Mouse (Mus musculus) Patski (cell line): ENCODE results near the gene Hs6st1. TPM values are rescaled to one million over a fixed set of nuclear protein-coding genes. Genes with fewer than 3 reads are reported as not detected.

Experiments
- ATAC-seq: fragments of 100-300 bp; one replicate; pipeline ENCODE4 v1.8.0; 2021
- CTCF ChIA-PET: fragments of 350-600 bp; sonication (Branson Sonifier 250); formaldehyde crosslinking; loops from one replicate; lab custom pipeline; 2022; ENCODE audit warnings: inconsistent platforms; lab: Charles Lee
- POLR2A ChIA-PET: fragments of 350-600 bp; sonication (Branson Sonifier 250); formaldehyde crosslinking; loops from one replicate; lab custom pipeline; 2022; ENCODE audit warnings: antibody characterized with exemption, inconsistent platforms; lab: Charles Lee
- DNase-seq: peaks from one replicate; pipeline ENCODE4 v3.0.0-alpha.2; 2011; ENCODE audit warnings: low read depth, low spot score
- H3K27me3 ChIP-seq: fragments of 371-371 bp; one replicate; pipeline ENCODE4 v1.5.1; 2021
- CTCF ChIP-seq: fragments of 100-300 bp; IDR thresholded peaks from one replicate; pipeline ENCODE4 v1.5.1; 2021
- in situ Hi-C: fragments of 300-500 bp; cut with MboI; formaldehyde crosslinking; loops from 3 replicates; pipeline ENCODE4 v1.11.1; 2018; ENCODE audit warnings: low pct_unique_long_range_greater_than_20kb, mixed read lengths
- polyA plus RNA-seq: library from polyadenylated mRNA; unstranded; gene quantifications from one replicate; pipeline ENCODE4 v1.2.3, GENCODE M21; 2021

The Hs6st1 gene
- polyA plus RNA-seq, 1 experiment from 2014 or later: 207 TPM

DNA sequence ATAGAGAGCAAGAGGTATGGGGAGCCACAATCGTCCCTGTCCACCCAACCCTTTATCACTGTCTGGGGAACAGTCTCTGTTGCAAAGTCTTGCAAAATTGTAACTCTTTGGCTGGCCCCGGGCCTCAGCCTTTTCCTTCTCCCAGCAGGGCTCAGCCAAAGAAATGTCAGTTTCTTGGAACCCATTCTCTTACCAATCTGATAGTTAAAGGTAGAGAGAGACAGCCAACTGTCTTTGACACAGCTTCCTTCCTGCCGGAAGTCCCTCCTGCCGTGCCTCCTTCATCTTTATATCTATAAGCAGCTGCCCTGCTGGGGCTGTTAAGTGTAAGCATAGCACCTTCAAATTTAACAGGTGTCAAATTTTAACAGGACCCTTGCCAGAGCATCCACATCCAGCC, 63.0 kb downstream of the Hs6st1 start:
- CTCF ChIA-PET: no interaction called here
- in situ Hi-C loops: loop anchor here (5.0 to 25.0 kb wide), 6 partner anchors 54 to 1244 kb away; no protein-coding TSS in a partner anchor
- ATAC-seq (no peak), DNase-seq (no peak)
- TF ChIP-seq CTCF: no peak
- no peaks in the 10 kb centered on the region for H3K27me3 ChIP-seq
- POLR2A ChIA-PET: interaction anchor here (1.0 to 1.3 kb wide), 2 partner anchors 42 to 50 kb away, joined by 3 read pairs; no protein-coding TSS in a partner anchor

DNA sequence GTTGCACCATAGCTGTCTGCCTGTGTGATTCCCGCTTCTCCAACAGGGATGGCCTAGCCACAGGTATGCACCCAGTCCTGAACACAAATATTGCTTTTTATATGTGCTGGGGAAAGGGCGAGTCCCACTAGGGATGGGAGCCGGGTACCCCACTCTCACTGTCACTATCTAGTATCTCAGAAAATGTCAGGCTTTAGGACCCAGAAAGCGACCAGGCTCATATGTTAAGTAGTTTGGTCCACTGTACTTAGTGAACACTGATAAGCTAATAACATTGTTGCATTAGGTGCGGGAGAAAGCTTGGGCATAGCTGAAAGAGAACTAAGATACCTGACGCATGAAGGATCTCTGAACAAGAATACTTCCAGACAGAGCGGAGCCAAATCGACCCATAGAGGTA, 63.6 kb downstream of the Hs6st1 start:
- ATAC-seq: no peak

DNA sequence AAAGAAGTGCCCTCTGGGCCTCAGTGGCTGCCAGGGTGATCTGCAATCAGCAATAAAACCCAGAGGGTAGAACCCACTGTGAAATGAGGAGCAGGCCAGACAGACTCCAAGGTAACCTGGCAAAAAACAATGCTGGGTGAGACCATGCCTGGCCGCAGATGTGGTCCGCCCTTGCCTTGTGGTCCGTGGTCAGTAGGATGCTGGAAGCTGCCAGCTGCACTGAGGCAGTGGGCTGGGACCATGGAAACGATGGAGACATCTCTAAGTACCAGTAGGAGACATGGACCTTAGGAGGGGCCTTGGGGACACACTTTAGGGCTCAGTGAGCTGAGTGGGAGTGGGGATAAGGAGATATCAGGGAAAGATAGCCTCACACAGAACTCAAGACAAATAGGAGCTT, 64.0 kb downstream of the Hs6st1 start:
- no peaks in the 10 kb centered on the region for H3K27me3 ChIP-seq
- ATAC-seq (no peak), DNase-seq (no peak)
- CTCF ChIA-PET: interaction anchor here (1.2 to 1.5 kb wide), 2 partner anchors 50 to 53 kb away, joined by 4 read pairs; no protein-coding TSS in a partner anchor
- no peak for TF ChIP-seq CTCF
- POLR2A ChIA-PET: interaction anchor here (0.5 to 1.3 kb wide), 3 partner anchors 43 to 430 kb away, joined by 3 to 6 read pairs (median 3); no protein-coding TSS in a partner anchor
- in situ Hi-C loops: loop anchor here (5.0 to 25.0 kb wide), 6 partner anchors 55 to 1245 kb away; no protein-coding TSS in a partner anchor

More for the DNA sequence above, 63.6 kb downstream of the Hs6st1 start:
- in situ Hi-C loops: loop anchor here (5.0 to 25.0 kb wide), 6 partner anchors 54 to 1244 kb away; no protein-coding TSS in a partner anchor
- POLR2A ChIA-PET: interaction anchor here (1.0 to 1.3 kb wide), 2 partner anchors 43 to 51 kb away, joined by 3 read pairs; no protein-coding TSS in a partner anchor
- CTCF ChIA-PET: interaction anchor here (1.2 to 1.5 kb wide), 2 partner anchors 50 to 52 kb away, joined by 4 read pairs; no protein-coding TSS in a partner anchor
- H3K27me3 ChIP-seq: no peaks in the 10 kb centered on the region
- no peak for DNase-seq
- no peak for TF ChIP-seq CTCF

DNA sequence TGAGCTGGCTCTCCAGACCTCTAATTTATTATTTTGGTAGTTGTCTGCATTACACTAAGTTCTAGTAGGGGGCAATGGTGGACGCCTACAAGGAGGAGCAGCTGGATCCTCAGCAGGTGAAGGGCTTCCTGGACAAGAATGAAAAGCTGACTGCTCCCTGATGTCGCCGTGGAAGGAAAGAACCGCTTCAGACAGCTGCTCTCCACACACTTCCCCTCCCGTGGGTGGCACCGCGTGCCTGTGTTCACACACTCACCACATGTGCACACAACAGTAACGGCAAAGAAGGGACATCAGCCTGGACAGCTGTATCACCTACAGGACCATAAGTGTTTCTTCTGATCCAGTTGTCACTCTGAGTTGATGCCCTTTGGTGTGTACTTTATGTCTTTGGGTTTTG, 64.8 kb downstream of the Hs6st1 start:
- TF ChIP-seq CTCF: no peak
- ATAC-seq (no peak), DNase-seq (no peak)
- CTCF ChIA-PET: interaction anchor here (1.5 kb wide), 1 partner anchor 51 kb away, joined by 4 read pairs; no protein-coding TSS in a partner anchor
- POLR2A ChIA-PET: interaction anchor here (0.5 kb wide), 1 partner anchor 431 kb away, joined by 6 read pairs; no protein-coding TSS in a partner anchor
- in situ Hi-C loops: loop anchor here (5.0 to 25.0 kb wide), 6 partner anchors 56 to 1246 kb away; no protein-coding TSS in a partner anchor
- H3K27me3 ChIP-seq: no peaks in the 10 kb centered on the region

DNA sequence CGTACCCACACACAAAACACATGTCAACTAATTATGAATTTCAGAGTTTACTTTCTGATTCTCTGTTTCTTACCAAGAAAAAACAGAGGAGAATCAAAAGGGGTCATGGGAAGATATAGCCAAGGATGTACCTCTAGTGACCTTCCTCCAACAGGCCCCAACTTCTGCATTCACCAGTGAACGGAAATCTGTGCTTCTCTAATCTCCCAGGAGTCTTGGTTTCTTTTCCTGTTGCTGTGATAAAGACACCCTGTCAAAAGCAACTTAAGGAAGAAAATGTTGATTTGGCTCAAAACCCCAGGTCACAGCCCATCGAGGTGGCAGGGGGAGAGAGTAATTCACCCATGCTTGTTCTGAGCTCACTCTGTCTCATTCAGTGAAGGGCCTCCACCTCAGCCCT, 65.4 kb downstream of the Hs6st1 start:
- no peak for ATAC-seq
- no peak for TF ChIP-seq CTCF
- ChIA-PET POLR2A (interaction anchor here (0.7 to 1.2 kb wide), 2 partner anchors 62 to 65 kb away, joined by 5 to 6 read pairs; partner anchors contain the start of gene Hs6st1), CTCF (interaction anchor here (1.3 to 2.0 kb wide), 3 partner anchors 35 to 67 kb away, joined by 4 to 5 read pairs (median 4); no protein-coding TSS in a partner anchor)
- no peaks in the 10 kb centered on the region for H3K27me3 ChIP-seq
- in situ Hi-C loops: loop anchor here (5.0 to 25.0 kb wide), 6 partner anchors 56 to 1246 kb away; no protein-coding TSS in a partner anchor
- no peak for DNase-seq

DNA sequence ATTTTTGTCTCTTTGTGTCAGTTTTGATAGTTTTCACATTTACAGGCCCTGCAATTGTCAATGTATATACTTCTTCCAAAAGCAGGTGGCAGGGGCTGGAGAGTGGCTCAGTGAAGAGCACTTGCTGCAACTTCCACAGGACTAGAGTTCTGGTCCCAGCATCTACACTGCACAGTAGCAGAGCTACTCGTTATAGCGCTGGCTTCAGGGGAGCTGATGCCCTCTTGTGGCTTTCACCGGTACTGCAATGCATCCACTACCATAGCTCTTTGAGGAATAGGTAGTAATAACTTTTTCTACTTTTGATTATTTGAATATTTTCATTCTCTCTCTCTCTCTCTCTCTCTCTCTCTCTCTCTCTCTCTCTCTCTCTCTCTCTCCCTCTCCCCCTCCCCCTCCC, 66.4 kb downstream of the Hs6st1 start:
- H3K27me3 ChIP-seq: no peaks in the 10 kb centered on the region
- ChIA-PET POLR2A (interaction anchor here (0.6 to 1.2 kb wide), 2 partner anchors 63 to 760 kb away, joined by 3 to 5 read pairs; no protein-coding TSS in a partner anchor), CTCF (interaction anchor here (0.7 to 2.0 kb wide), 10 partner anchors 16 to 151 kb away, joined by 3 to 9 read pairs (median 4); no protein-coding TSS in a partner anchor)
- no peak for DNase-seq
- peak; percentile 92 for TF ChIP-seq CTCF
- no peak for ATAC-seq
- in situ Hi-C loops: loop anchor here (5.0 to 25.0 kb wide), 6 partner anchors 57 to 1247 kb away; no protein-coding TSS in a partner anchor

DNA sequence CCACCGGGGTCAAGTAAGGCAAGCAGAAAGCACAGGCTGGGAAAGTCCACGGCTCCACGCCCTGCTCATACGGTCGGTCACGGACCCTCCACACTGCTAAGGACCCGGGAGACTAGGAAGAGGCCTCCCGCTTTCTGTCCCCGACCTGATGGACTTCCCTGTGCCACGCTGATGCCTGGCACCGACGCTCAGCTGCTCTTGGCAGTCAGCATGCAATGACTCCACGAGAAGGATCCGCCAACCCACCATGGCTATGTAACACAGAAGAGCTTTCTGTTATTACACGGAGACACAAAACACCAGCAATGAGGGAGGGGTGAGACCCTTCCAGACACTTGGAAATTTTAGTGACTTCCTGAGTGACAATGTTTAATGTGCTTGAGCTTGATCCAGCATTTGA, 72.1 kb downstream of the Hs6st1 start:
- ChIA-PET CTCF (no interaction called here), POLR2A (interaction anchor here (0.9 kb wide), 1 partner anchor 11 kb away, joined by 3 read pairs; no protein-coding TSS in a partner anchor)
- ATAC-seq (no peak), DNase-seq (no peak)
- H3K27me3 ChIP-seq: no peaks in the 10 kb centered on the region
- in situ Hi-C loops: loop anchor here (25.0 kb wide), 1 partner anchor 1253 kb away; no protein-coding TSS in a partner anchor
- TF ChIP-seq CTCF: no peak

DNA sequence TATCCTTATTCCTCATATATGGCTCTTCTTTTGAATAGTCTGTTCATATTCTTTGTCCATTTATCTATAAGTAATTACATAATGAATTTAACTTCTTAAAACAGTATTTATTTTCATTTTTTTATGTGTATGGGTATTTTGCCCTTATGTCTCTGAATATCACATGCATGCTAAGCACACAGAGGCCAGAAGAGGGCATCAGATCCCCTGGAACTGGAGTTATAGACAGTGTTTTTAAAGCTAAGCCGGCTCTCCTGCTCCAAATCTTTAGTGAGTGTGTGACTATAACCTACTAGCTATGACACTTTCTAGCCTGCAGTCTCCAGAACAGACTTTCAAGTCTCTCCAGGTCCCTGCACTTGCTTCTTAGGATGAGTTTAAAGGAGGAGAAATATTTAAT, 76.8 kb downstream of the Hs6st1 start:
- ATAC-seq: no peak
- in situ Hi-C loops: loop anchor here (5.0 to 25.0 kb wide), 3 partner anchors 107 to 1258 kb away; no protein-coding TSS in a partner anchor
- DNase-seq: no peak
- CTCF ChIA-PET: interaction anchor here (0.6 to 1.5 kb wide), 3 partner anchors 16 to 108 kb away, joined by 3 read pairs; no protein-coding TSS in a partner anchor
- no peaks in the 10 kb centered on the region for H3K27me3 ChIP-seq
- POLR2A ChIA-PET: no interaction called here
- TF ChIP-seq CTCF: peak; percentile 3

DNA sequence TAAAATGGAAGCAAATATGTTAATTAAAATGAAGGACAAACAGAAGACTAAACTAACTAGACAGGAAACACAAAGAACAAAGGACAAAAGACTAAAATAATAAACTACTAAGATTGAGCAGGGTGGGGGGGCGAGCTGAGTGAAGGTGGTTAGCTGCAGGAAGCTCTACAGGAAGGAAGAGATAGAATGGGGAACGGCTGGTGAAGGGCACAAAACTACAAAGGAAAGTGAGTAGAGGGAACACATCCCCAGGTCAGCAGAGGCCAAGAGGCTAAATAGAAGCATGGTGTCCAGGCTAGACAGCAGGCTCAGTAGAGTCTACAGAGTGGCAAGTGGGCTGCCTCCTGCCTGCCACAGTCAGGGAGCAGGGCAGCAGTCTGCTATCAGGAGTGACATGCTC, 80.6 kb downstream of the Hs6st1 start:
- in situ Hi-C loops: loop anchor here (5.0 to 25.0 kb wide), 3 partner anchors 103 to 1262 kb away; no protein-coding TSS in a partner anchor
- ATAC-seq (no peak), DNase-seq (no peak)
- CTCF ChIA-PET: no interaction called here
- no peaks in the 10 kb centered on the region for H3K27me3 ChIP-seq
- TF ChIP-seq CTCF: no peak
- POLR2A ChIA-PET: no interaction called here

DNA sequence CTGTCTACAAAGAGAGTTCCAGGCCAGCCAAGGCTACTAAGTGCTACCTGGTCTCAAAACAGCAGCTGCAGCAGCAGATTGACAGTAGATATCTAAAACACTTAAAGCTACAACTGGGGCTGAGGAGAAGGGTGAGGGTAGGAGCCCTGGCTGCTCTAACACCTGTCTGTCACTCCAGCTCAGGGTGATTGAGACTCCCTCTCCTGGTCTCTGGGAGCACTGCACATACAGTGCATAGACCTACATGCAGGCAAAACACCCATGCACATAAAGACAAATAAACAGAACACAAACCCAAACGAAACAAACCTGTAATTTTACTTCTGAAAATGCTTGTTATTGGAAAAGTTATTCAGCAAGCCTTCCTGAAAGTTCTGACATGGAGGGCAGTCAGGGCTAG, 81.2 kb downstream of the Hs6st1 start:
- TF ChIP-seq CTCF: peak; percentile 60
- no peak for ATAC-seq
- in situ Hi-C loops: loop anchor here (5.0 to 25.0 kb wide), 3 partner anchors 103 to 1262 kb away; no protein-coding TSS in a partner anchor
- no peaks in the 10 kb centered on the region for H3K27me3 ChIP-seq
- CTCF ChIA-PET: interaction anchor here (0.7 to 1.1 kb wide), 2 partner anchors 12 to 23 kb away, joined by 3 read pairs; no protein-coding TSS in a partner anchor
- POLR2A ChIA-PET: no interaction called here
- DNase-seq: no peak

Other genes starting within 250 kb of the Hs6st1 start
- 77.3 TPM for gene Uggt1, start 176.3 kb downstream of the Hs6st1 start, polyA plus RNA-seq
- gene Neurl3, start 206.3 kb downstream of the Hs6st1 start, polyA plus RNA-seq: 2.7 TPM
- 9.2 TPM for gene Arid5a, start 239.3 kb downstream of the Hs6st1 start, polyA plus RNA-seq